Mouse (Mus musculus) neural tube, postnatal 0 days (tissue): ENCODE data around the gene Efs. TPM values are rescaled to one million over a fixed set of nuclear protein-coding genes. Genes with fewer than 3 reads are reported as not detected.

ENCODE experiments used
- microRNA counts: library from miRNA; unstranded; fragments of <30 nt; microRNA quantifications from one replicate; lab custom pipeline; 2015
- microRNA-seq: library from miRNA; unstranded; fragments of <30 nt; microRNA quantifications from one replicate; pipeline ENCODE4, GENCODE M21; 2016
- polyA plus RNA-seq: library from polyadenylated mRNA; unstranded; fragments of >200 nt; fragmentation: Nextera tagmentation; extraction: Ambion mirVana; gene quantifications from 2 replicates; pipeline ENCODE4 v1.2.1, GENCODE M21; 2015

Efs gene
- polyA plus RNA-seq: 14.2 and 14.9 TPM in 2 replicates

GRCm38 (mm10) chr14:54925349-54926342 lies at the start of gene Efs:
Gene Efs, minus strand, starts transcription at chr14:54926126.

GRCm38 (mm10) chr14:54966320-54966977 lies 40.5 kb upstream of the Efs start, which contains the start of gene Myh6:
Gene Myh6, minus strand, starts transcription at chr14:54966927.

GRCm38 (mm10) chr14:54935904-54936830 lies 10.2 kb upstream of the Efs start, which contains the start of gene Cmtm5:
Gene Cmtm5, plus strand, starts transcription at chr14:54936261.

GRCm38 (mm10) chr14:54932645-54933150 lies 6.8 kb upstream of the Efs start, which contains the start of gene Il25:
Gene Il25, plus strand, starts transcription at chr14:54932695.

GRCm38 (mm10) chr14:54912886-54913285 lies 13.0 kb downstream of the Efs start, which contains the start of gene Slc22a17:
Gene Slc22a17, minus strand, starts transcription at chr14:54913132.

GRCm38 (mm10) chr14:54892200-54892599 lies 33.7 kb downstream of the Efs start, which contains the start of gene Pabpn1:
Gene Pabpn1, plus strand, starts transcription at chr14:54892500.

GRCm38 (mm10) chr14:54883154-54884021 lies 42.5 kb downstream of the Efs start, which contains the start of the genes Bcl2l2 and Gm20521:
Gene Bcl2l2, plus strand, starts transcription at chr14:54883377.
Gene Gm20521, plus strand, starts transcription at chr14:54883441.

GRCm38 (mm10) chr14:54877048-54877715 lies 48.7 kb downstream of the Efs start, which contains the start of gene Ppp1r3e:
Gene Ppp1r3e, minus strand, starts transcription at chr14:54877550.

GRCm38 (mm10) chr14:54870861-54871260 lies 55.1 kb downstream of the Efs start, which contains the start of gene Homez:
Gene Homez, minus strand, starts transcription at chr14:54870961.

MicroRNA genes within 50 kb of the gene (microRNA counts, 519-probe panel; counts per million panel counts)
- microRNA mmu-miR-208a (lab: Ali Mortazavi, UCI): 40.5 counts per million
- microRNA mmu-miR-208b (lab: Ali Mortazavi, UCI): 40.5 counts per million

Small RNAs within 50 kb of the gene (microRNA-seq; reads per million reads assigned to microRNA genes)
- gene Mir208a (0.87 reads per million), gene Mir208b (9.9 reads per million, percentile 21 among the genes with 10 or more reads in this experiment)

Other genes with a start within 250 kb of the Efs start
- gene 1700123O20Rik, start 239.9 kb downstream of the Efs start, polyA plus RNA-seq: 61.4 and 65.9 TPM in 2 replicates
- gene Acin1, start 239.2 kb downstream of the Efs start, polyA plus RNA-seq: 92.8 and 99.3 TPM in 2 replicates
- 0.22 and 0.23 TPM in 2 replicates for gene Gm29776, start 227.3 kb downstream of the Efs start, polyA plus RNA-seq
- 0.17 TPM in 1 of 2 replicates, not detected in the other for gene Cebpe, start 214.0 kb downstream of the Efs start, polyA plus RNA-seq
- gene Slc7a8, start 144.2 kb downstream of the Efs start, polyA plus RNA-seq: 5.2 and 6.2 TPM in 2 replicates
- not detected in 2 replicates for gene Rnf212b, start 112.0 kb downstream of the Efs start, polyA plus RNA-seq
- gene Homez, start 55.2 kb downstream of the Efs start, polyA plus RNA-seq: 8.5 and 10.5 TPM in 2 replicates
- 7.9 and 8.4 TPM in 2 replicates for gene Ppp1r3e, start 48.6 kb downstream of the Efs start, polyA plus RNA-seq
- gene Bcl2l2, start 42.7 kb downstream of the Efs start, polyA plus RNA-seq: 4.3 and 5.6 TPM in 2 replicates
- not detected in 2 replicates for gene Gm20521, start 42.7 kb downstream of the Efs start, polyA plus RNA-seq
- 150 and 168 TPM in 2 replicates for gene Pabpn1, start 33.6 kb downstream of the Efs start, polyA plus RNA-seq
- 466 and 485 TPM in 2 replicates for gene Slc22a17, start 13.0 kb downstream of the Efs start, polyA plus RNA-seq
- gene Il25, start 6.6 kb upstream of the Efs start, polyA plus RNA-seq: 0.43 and 0.81 TPM in 2 replicates
- 73.0 and 76.3 TPM in 2 replicates for gene Cmtm5, start 10.1 kb upstream of the Efs start, polyA plus RNA-seq
- 1.7 and 2.0 TPM in 2 replicates for gene Myh6, start 40.8 kb upstream of the Efs start, polyA plus RNA-seq
- gene Gm17428, start 50.8 kb upstream of the Efs start, polyA plus RNA-seq: not detected in 2 replicates
- gene Myh7, start 68.5 kb upstream of the Efs start, polyA plus RNA-seq: 4.2 and 4.5 TPM in 2 replicates
- gene Ngdn, start 89.3 kb upstream of the Efs start, polyA plus RNA-seq: 46.3 and 47.4 TPM in 2 replicates
- 11.3 and 14.4 TPM in 2 replicates for gene Zfhx2, start 166.2 kb upstream of the Efs start, polyA plus RNA-seq
- gene Thtpa, start 168.7 kb upstream of the Efs start, polyA plus RNA-seq: 25.0 and 26.2 TPM in 2 replicates
- gene Ap1g2, start 180.5 kb upstream of the Efs start, polyA plus RNA-seq: 3.7 and 4.3 TPM in 2 replicates
- gene Jph4, start 190.8 kb upstream of the Efs start, polyA plus RNA-seq: 40.1 and 45.6 TPM in 2 replicates